In the genomic region with DNA sequence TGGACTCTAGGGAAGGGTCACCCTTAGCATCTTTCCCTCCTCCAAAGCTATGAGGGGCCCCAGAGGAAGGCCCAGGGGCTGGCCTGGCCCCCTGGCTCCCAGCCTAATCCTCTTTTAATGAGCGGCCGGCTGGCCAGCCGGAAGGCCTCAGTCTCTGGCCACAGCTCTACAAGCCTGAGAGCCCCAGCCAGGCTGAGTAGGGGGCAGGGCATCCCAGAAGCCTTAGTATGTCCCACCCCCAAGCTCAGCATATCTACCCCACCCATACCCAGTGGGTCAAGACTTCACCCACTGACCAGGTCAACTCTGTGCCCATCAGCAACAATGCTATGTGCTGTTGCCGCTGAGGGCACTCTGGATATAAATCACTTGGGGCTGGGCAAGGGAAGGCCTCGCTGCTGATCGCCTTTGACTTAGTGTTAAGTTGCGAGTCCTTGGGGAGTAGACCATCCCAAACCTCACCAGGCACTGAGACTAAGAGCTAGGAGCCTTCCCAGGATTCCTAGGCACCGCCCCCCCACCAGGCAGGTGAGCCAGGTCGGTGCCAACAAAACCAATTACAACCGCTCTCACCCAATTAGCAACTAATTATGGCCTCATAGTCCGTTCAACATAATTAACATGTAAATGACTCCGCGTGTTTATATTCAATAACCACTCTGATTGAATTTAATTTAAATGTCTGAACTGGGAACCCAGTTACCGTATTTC, we compare ENCODE assay signal across 11 mouse cellular contexts. TPM values are rescaled to one million over a fixed set of nuclear protein-coding genes. Genes with fewer than 3 reads are reported as not detected.
DNase-seq lines count a peak whose midpoint lies in the region; ATAC-seq lines count a peak whose summit lies in the region.
"Had no signal": no experiment of that assay in that cellular context is flagged by ENCODE, and none has a peak within 500 bp of the region (broad histone marks: within the 10 kb centered on the region; RNA-seq: fewer than 3 reads in every experiment).

No protein-coding gene starts in this region.

- peaks cover 92% of the 10 kb centered on the region for H3K4me1 ChIP-seq in lung, embryonic 15.5 days
- H3K4me1 ChIP-seq in forebrain, embryonic 11.5 days (replicated peaks; ENCODE audit: control insufficient read depth, insufficient read depth, low read length) = peaks cover 38% of the 10 kb centered on the region
- H3K4me1 ChIP-seq in limb, embryonic 11.5 days (ENCODE audit: control insufficient read depth, insufficient read depth, low read length) = peaks cover 60% of the 10 kb centered on the region
- peaks cover 75% of the 10 kb centered on the region for H3K4me1 ChIP-seq in stomach, embryonic 15.5 days

- H3K9me3 ChIP-seq in lung, embryonic 15.5 days = no peaks in the 10 kb centered on the region
- H3K9me3 ChIP-seq in forebrain, embryonic 11.5 days (ENCODE audit: control insufficient read depth, low read length) = no peaks in the 10 kb centered on the region
- H3K9me3 ChIP-seq in limb, embryonic 11.5 days (ENCODE audit: control insufficient read depth, low read length) = no peaks in the 10 kb centered on the region
- H3K9me3 ChIP-seq in stomach, embryonic 15.5 days = no peaks in the 10 kb centered on the region

- no peaks in the 10 kb centered on the region for H3K27me3 ChIP-seq in lung, embryonic 15.5 days
- no peaks in the 10 kb centered on the region for H3K27me3 ChIP-seq in forebrain, embryonic 11.5 days (ENCODE audit: control insufficient read depth, insufficient read depth, low read length)
- H3K27me3 ChIP-seq in limb, embryonic 11.5 days (ENCODE audit: control insufficient read depth, insufficient read depth, low read length) = no peaks in the 10 kb centered on the region
- no peaks in the 10 kb centered on the region for H3K27me3 ChIP-seq in stomach, embryonic 15.5 days (replicated peaks)
- H3K27me3 ChIP-seq: Patski had no signal

- peak overlapping the region; percentile 70 for H3K27ac ChIP-seq in lung, embryonic 15.5 days
- no peak overlapping the region for H3K27ac ChIP-seq in forebrain, embryonic 11.5 days (ENCODE audit: low read depth, low read length)
- 0 out of 2 replicates have a peak overlapping the region, but pooled peaks have one; percentile 21 for H3K27ac ChIP-seq in limb, embryonic 11.5 days (replicated peaks; ENCODE audit: low read depth, low read length)
- peak overlapping the region; percentile 75 for H3K27ac ChIP-seq in stomach, embryonic 15.5 days

- 21% methylated on average over 14 of the region's 14 CpGs for WGBS in lung, embryonic 15.5 days
- WGBS in forebrain, embryonic 11.5 days = 6% methylated on average over 14 of the region's 14 CpGs
- 13% methylated on average over 14 of the region's 14 CpGs for WGBS in limb, embryonic 11.5 days
- 28% methylated on average over 14 of the region's 14 CpGs for WGBS in stomach, embryonic 15.5 days

- ATAC-seq in lung, embryonic 15.5 days (ENCODE audit: borderline replicate concordance, extremely low read depth, low FRiP score, low TSS enrichment) = peak; percentile 33
- ATAC-seq in forebrain, embryonic 11.5 days (replicated peaks; ENCODE audit: low FRiP score) = peak; percentile 43
- ATAC-seq in limb, embryonic 11.5 days (ENCODE audit: insufficient number of reproducible peaks, low FRiP score, low TSS enrichment, low read depth) = no peak
- ATAC-seq in stomach, embryonic 15.5 days (ENCODE audit: insufficient read depth, low FRiP score, low read depth) = no peak

- DNase-seq in lung, postnatal 36 days = no peak
- peak; percentile 73 for DNase-seq in forebrain, embryonic 11.5 days (ENCODE audit: low spot score)
- no peak for DNase-seq in limb, embryonic 11.5 days (ENCODE audit: low spot score)
- DNase-seq in thymus, postnatal 14 days = no peak
- DNase-seq in right cerebral cortex, postnatal 10 days (ENCODE audit: low spot score in 2 of 2) = no peak
- DNase-seq: cerebellum, adult 11 months; gastrocnemius, postnatal 14 days; liver had no signal

- H3K4me2 ChIP-seq in lung, embryonic 15.5 days = peak overlapping the region; percentile 31; the same call in 1 of the 2 replicates
- H3K4me2 ChIP-seq in forebrain, embryonic 11.5 days (ENCODE audit: low read depth, low read length, severe bottlenecking) = peak overlapping the region; percentile 19
- H3K4me2 ChIP-seq in limb, embryonic 11.5 days (ENCODE audit: low read depth, severe bottlenecking) = peak overlapping the region; percentile 41; the same call in 1 of the 2 replicates
- H3K4me2 ChIP-seq in stomach, embryonic 15.5 days = peak overlapping the region; percentile 36

- H3K4me3 ChIP-seq in lung, embryonic 15.5 days = no peak overlapping the region
- H3K4me3 ChIP-seq in forebrain, embryonic 11.5 days (ENCODE audit: low read depth, low read length) = no peak overlapping the region
- no peak overlapping the region for H3K4me3 ChIP-seq in limb, embryonic 11.5 days (ENCODE audit: low read depth, low read length)
- no peak overlapping the region for H3K4me3 ChIP-seq in stomach, embryonic 15.5 days (replicated peaks)

- H3K36me3 ChIP-seq in lung, embryonic 15.5 days = no peaks in the 10 kb centered on the region; the same call in 1 of the 2 replicates
- H3K36me3 ChIP-seq in forebrain, embryonic 11.5 days (ENCODE audit: control insufficient read depth, insufficient read depth, low read length) = no peaks in the 10 kb centered on the region; the same call in 1 of the 2 replicates
- H3K36me3 ChIP-seq in limb, embryonic 11.5 days (ENCODE audit: control insufficient read depth, insufficient read depth, low read length) = peaks cover 6% of the 10 kb centered on the region; the same call in 1 of the 2 replicates
- no peaks in the 10 kb centered on the region for H3K36me3 ChIP-seq in stomach, embryonic 15.5 days

- no peak overlapping the region for H3K9ac ChIP-seq in lung, embryonic 15.5 days
- H3K9ac ChIP-seq in forebrain, embryonic 11.5 days (ENCODE audit: low read length) = peak overlapping the region; percentile 35; the same call in 1 of the 2 replicates
- no peak overlapping the region for H3K9ac ChIP-seq in limb, embryonic 11.5 days (ENCODE audit: low read length)
- H3K9ac ChIP-seq in stomach, embryonic 15.5 days = no peak overlapping the region

RNA-seq across cellular contexts. Expression of gene Sema3f, which starts 12.3 kb away (rescaled TPM):
- polyA plus RNA-seq in lung, embryonic 15.5 days (2015; fragmentation: Nextera tagmentation; extraction: Ambion mirVana) = 12.3 and 13.7 TPM in 2 replicates
- 13.2 and 15.9 TPM in 2 replicates for polyA plus RNA-seq in forebrain, embryonic 11.5 days (2014; fragmentation: Nextera tagmentation; extraction: Ambion mirVana)
- polyA plus RNA-seq in limb, embryonic 11.5 days (2014; fragmentation: Nextera tagmentation; extraction: Ambion mirVana) = 27.4 and 32.5 TPM in 2 replicates
- polyA plus RNA-seq in stomach, embryonic 15.5 days (2015; fragmentation: Nextera tagmentation; extraction: Ambion mirVana) = 19.7 and 21.3 TPM in 2 replicates

RNA-seq across cellular contexts. Expression of gene Gnat1, which starts 18.5 kb away (rescaled TPM):
- 0.54 and 0.93 TPM in 2 replicates for polyA plus RNA-seq in lung, embryonic 15.5 days (2015; fragmentation: Nextera tagmentation; extraction: Ambion mirVana)
- 1.6 and 2.6 TPM in 2 replicates for polyA plus RNA-seq in forebrain, embryonic 11.5 days (2014; fragmentation: Nextera tagmentation; extraction: Ambion mirVana)
- 1.7 and 1.8 TPM in 2 replicates for polyA plus RNA-seq in limb, embryonic 11.5 days (2014; fragmentation: Nextera tagmentation; extraction: Ambion mirVana)
- 1.1 and 1.9 TPM in 2 replicates for polyA plus RNA-seq in stomach, embryonic 15.5 days (2015; fragmentation: Nextera tagmentation; extraction: Ambion mirVana)

RNA-seq across cellular contexts. Expression of gene Slc38a3, which starts 28.6 kb away (rescaled TPM):
- polyA plus RNA-seq in lung, embryonic 15.5 days (2015; fragmentation: Nextera tagmentation; extraction: Ambion mirVana) = 3.9 and 4.1 TPM in 2 replicates
- polyA plus RNA-seq in forebrain, embryonic 11.5 days (2014; fragmentation: Nextera tagmentation; extraction: Ambion mirVana) = 6.7 TPM in 2 replicates
- 3.4 and 4.1 TPM in 2 replicates for polyA plus RNA-seq in limb, embryonic 11.5 days (2014; fragmentation: Nextera tagmentation; extraction: Ambion mirVana)
- 19.5 and 28.6 TPM in 2 replicates for polyA plus RNA-seq in stomach, embryonic 15.5 days (2015; fragmentation: Nextera tagmentation; extraction: Ambion mirVana)

Comparison
In these comparisons a context has a peak if more than half of its experiments do, and no peak if none do; other contexts are left out.
1. ATAC-seq: peak in lung, embryonic 15.5 days (single experiment) and forebrain, embryonic 11.5 days (single experiment); none in limb, embryonic 11.5 days (single experiment) and stomach, embryonic 15.5 days (single experiment).
2. Peak in every context shown above with its lines, with median percentiles within 50 percentile points of each other: H3K4me2 ChIP-seq.